Mouse (Mus musculus) intestine, embryonic 16.5 days (tissue): ENCODE measurements around the gene Ugt1a10. TPM values are rescaled to one million over a fixed set of nuclear protein-coding genes. Genes with fewer than 3 reads are reported as not detected.
A peak's percentile ranks its signal among the peaks of the same experiment; 100 is the strongest.

Source experiments
- ATAC-seq: fragments of 200-750 bp; cut with Nextera tagmentation; 2 replicates; pipeline ENCODE4 v1.8.0; 2017; ENCODE audit warnings: moderate TSS enrichment, moderate library complexity
- H3K27ac ChIP-seq: fragments of 300-500 bp; sonication (generic); 2 replicates; pipeline ENCODE4 v1.5.1; 2014; ENCODE audit warnings: mild to moderate bottlenecking, low read length
- H3K27me3 ChIP-seq: fragments of 300-500 bp; sonication (generic); replicated peaks from 2 replicates; pipeline ENCODE4 v1.6.1; 2014; ENCODE audit warnings: low read length, control low read depth, mixed read lengths; ENCODE audit not compliant: control insufficient read depth, insufficient read depth
- H3K36me3 ChIP-seq: fragments of 300-500 bp; sonication (generic); 2 replicates; pipeline ENCODE4 v1.6.1; 2014; ENCODE audit warnings: low read length, control low read depth; ENCODE audit not compliant: control insufficient read depth, insufficient read depth
- H3K4me1 ChIP-seq: fragments of 300-500 bp; sonication (generic); 2 replicates; pipeline ENCODE4 v1.6.1; 2014; ENCODE audit warnings: low read length, control low read depth, mixed read lengths; ENCODE audit not compliant: control insufficient read depth, insufficient read depth
- H3K4me2 ChIP-seq: fragments of 300-500 bp; sonication (generic); 2 replicates; pipeline ENCODE4 v1.6.1; 2014; ENCODE audit warnings: low read depth, low read length, control low read depth
- H3K4me3 ChIP-seq: fragments of 300-500 bp; sonication (generic); 2 replicates; pipeline ENCODE4 v1.5.1; 2014; ENCODE audit warnings: mild to moderate bottlenecking, low read length
- H3K9ac ChIP-seq: fragments of 300-500 bp; sonication (generic); 2 replicates; pipeline ENCODE4 v1.6.1; 2014; ENCODE audit warnings: low read depth, low read length
- H3K9me3 ChIP-seq: fragments of 300-500 bp; sonication (generic); 2 replicates; pipeline ENCODE4 v1.6.1; 2016; ENCODE audit warnings: low read length, control low read depth; ENCODE audit not compliant: control insufficient read depth
- WGBS: fragments of 180-500 bp; shearing (Covaris S2); extraction: QIAGEN DNeasy Blood & Tissue Kit; methylation state at CpG from one replicate; pipeline ENCODE4 v1.1.7; 2014; 5-methylcytosine and 5-hydroxymethylcytosine counted together
- polyA plus RNA-seq: library from polyadenylated mRNA; unstranded; fragments of >200 nt; fragmentation: Nextera tagmentation; extraction: Ambion mirVana; gene quantifications from 2 replicates; pipeline ENCODE4 v1.2.1, GENCODE M21; 2015

Ugt1a10 gene
- polyA plus RNA-seq, 1 experiment from 2014 or later, result not detected

DNA sequence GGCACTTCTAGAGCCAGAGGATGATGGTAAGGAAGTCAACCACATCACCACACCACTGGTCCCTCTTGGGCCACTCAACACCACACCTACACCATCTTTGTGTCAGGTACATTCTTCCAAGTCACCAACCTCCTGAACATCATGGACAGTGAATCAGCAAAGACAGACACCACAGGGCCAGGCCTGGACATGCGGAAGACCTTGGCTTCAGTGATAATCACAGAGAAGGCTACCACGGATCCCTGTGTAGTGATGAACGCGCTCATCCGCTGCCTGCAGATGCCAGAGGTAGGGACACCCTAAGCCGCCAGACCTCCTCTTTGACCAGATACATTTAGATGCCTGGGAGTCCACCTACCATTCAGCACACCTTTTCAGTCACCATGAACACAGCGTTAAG, 172.9 kb downstream of the Ugt1a10 start:
- no peak overlapping the region for H3K27ac ChIP-seq
- no peak overlapping the region for H3K4me2 ChIP-seq
- ATAC-seq, result no peak
- no peak overlapping the region for H3K9ac ChIP-seq
- no peaks in the 10 kb centered on the region for H3K27me3 ChIP-seq
- H3K4me1 ChIP-seq, result no peaks in the 10 kb centered on the region
- no peaks in the 10 kb centered on the region for H3K36me3 ChIP-seq
- 71% methylated on average over 7 of the region's 7 CpGs for WGBS
- H3K4me3 ChIP-seq, result no peak overlapping the region
- H3K9me3 ChIP-seq, result peaks cover 54% of the 10 kb centered on the region

DNA sequence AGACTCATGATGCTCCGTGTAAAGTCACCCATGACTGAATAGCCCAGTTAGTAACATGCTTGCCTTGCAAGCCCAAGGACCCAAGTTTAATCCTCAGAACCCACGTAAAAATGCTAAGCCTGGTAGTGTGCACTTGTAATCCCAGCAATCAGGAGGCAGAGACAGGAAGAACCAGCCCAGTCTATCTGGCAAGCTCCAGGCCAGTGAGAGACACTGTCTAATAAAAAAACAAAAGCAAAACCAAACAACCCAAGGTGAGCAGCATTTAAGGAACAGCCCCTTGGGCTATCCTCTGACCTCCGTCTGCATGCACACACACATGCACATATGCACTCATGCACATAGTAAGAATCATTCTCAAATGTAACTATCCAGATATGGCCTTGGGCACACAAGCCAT, 174.4 kb downstream of the Ugt1a10 start:
- Histone ChIP-seq H3K4me1 (no peaks in the 10 kb centered on the region), H3K27ac (no peak overlapping the region), H3K4me3 (no peak overlapping the region), H3K9ac (no peak overlapping the region), H3K36me3 (no peaks in the 10 kb centered on the region), H3K9me3 (peaks cover 65% of the 10 kb centered on the region), H3K4me2 (no peak overlapping the region), H3K27me3 (no peaks in the 10 kb centered on the region)
- 75% methylated on average over 3 of the region's 3 CpGs for WGBS
- ATAC-seq, result no peak

DNA sequence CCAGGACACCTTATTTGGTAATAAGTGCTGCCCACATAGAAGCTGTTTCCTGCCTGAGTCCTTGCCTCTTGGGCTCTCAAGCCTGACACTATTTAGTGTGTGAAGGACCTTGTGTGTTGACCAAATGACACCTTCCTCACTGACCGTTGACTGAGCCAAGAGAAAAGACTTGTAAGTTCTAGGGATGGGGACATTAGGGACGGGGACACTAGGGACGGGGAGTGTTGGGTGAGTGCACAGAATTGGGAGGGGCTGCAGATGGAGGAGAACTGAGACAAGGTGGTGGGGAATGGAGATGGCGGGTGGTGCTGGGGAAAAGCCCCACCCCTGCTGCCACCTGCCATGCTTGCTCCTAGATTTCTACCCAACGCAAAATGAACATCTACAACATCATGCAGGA, 174.8 kb downstream of the Ugt1a10 start:
- no peak overlapping the region for H3K4me3 ChIP-seq
- no peak for ATAC-seq
- H3K9me3 ChIP-seq, result peaks cover 69% of the 10 kb centered on the region
- H3K9ac ChIP-seq, result no peak overlapping the region
- 82% methylated on average over 5 of the region's 5 CpGs for WGBS
- no peak overlapping the region for H3K27ac ChIP-seq
- H3K4me2 ChIP-seq, result no peak overlapping the region
- H3K4me1 ChIP-seq, result no peaks in the 10 kb centered on the region
- no peaks in the 10 kb centered on the region for H3K27me3 ChIP-seq
- H3K36me3 ChIP-seq, result no peaks in the 10 kb centered on the region

DNA sequence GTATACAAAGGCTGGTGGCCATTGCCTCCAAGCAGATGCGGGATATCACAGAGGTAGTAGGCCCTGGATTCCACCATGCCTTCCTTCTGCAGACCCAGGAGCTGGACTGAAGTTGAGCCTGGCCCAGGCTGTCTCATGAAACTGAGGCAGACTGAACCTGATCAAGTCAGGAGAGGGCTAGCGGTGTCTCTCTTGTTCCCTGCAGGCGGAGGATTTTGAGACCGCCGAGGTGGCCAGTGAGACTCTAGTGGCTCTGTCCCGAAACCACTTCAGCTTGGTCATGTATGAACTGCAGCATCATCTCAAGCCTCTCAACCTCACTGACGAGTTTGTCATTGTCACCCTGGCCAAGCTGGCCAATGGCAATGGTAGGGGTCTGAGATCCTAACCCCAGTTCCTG, 175.2 kb downstream of the Ugt1a10 start:
- Histone ChIP-seq H3K27ac (no peak overlapping the region), H3K4me3 (no peak overlapping the region), H3K9ac (no peak overlapping the region), H3K27me3 (no peaks in the 10 kb centered on the region), H3K4me2 (no peak overlapping the region), H3K36me3 (no peaks in the 10 kb centered on the region), H3K9me3 (peaks cover 74% of the 10 kb centered on the region), H3K4me1 (no peaks in the 10 kb centered on the region)
- 71% methylated on average over 7 of the region's 7 CpGs for WGBS
- ATAC-seq, result no peak

DNA sequence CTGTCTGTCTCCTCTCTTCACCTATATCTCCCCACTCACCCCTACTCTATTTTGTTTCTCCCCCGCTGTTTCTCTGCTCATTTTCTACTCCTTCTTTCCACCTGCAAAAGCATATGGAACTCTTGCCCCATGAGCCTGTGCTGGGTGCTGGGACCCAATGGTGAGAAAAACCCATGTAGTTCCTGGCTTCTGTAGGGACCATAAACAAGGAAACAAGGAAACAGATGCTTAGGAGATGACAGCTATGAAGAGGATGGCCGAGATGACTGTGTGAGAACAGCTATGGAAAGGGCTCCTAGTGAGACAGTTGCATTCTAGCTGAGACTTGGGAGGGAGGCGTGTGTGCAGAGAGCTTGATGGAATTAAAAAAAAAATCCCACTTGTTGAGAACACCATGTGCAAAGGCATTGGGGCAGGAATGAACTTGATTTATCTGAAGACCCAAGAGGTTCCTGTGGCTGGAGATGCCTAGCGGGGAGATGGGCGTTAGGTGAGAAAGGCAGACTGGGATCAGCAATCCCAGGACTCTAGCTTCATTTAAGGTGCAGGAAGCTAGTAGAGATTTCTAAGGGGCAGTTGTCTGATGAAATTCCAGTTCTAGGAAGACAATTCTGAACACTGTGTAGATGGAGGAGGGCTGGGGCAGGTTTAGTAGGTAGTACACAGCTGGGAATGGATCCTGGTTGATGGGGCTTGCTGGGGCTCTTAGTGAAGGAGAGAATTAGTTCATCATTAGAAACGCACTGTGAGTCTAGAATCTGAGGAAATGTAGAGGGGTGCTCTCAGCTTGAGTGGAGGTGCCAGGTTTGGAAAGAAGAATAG, 176.0 kb downstream of the Ugt1a10 start:
- Histone ChIP-seq H3K4me2 (no peak overlapping the region), H3K4me3 (no peak overlapping the region), H3K9ac (no peak overlapping the region), H3K27me3 (no peaks in the 10 kb centered on the region), H3K27ac (no peak overlapping the region), H3K4me1 (no peaks in the 10 kb centered on the region), H3K36me3 (no peaks in the 10 kb centered on the region), H3K9me3 (peaks cover 72% of the 10 kb centered on the region)
- 77% methylated on average over 6 of the region's 6 CpGs for WGBS
- ATAC-seq, result no peak

DNA sequence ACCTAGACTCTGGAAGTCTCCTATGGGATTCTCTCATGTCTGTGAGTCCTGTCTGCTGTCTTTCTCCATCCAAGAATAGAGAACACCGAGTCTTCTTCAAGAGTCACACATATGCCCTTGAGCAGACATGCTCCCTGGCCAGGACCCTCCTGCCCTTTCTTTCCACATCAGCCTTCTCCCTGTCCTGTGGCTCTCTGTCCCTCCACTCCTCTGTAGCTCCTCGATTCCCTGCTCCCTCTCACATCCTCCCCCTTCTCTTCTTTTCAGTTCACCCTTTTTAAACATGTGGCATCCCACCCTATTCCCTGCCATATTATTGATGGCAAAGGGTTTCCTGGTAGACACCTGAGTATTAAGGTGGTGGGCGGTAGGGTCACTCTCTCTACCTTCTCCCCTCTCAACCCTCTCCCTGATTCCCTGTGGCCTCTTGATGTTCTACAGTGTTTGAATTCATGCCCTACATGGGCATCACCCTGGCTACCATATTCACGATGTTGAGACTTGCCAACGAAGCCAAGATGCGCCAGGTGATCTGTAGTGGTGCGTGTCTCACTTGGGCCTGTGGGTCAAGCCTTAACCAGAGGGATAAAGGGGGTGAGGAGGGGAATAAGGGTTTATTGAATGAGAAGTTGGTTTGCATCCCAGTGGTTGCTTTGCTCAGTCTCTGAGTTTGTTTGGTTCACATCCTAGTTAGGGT, 176.8 kb downstream of the Ugt1a10 start:
- Histone ChIP-seq H3K4me1 (no peaks in the 10 kb centered on the region), H3K9ac (no peak overlapping the region), H3K4me2 (no peak overlapping the region), H3K9me3 (peaks cover 70% of the 10 kb centered on the region), H3K36me3 (no peaks in the 10 kb centered on the region), H3K4me3 (no peak overlapping the region), H3K27me3 (no peaks in the 10 kb centered on the region), H3K27ac (no peak overlapping the region)
- 69% methylated on average over 7 of the region's 7 CpGs for WGBS
- no peak for ATAC-seq

DNA sequence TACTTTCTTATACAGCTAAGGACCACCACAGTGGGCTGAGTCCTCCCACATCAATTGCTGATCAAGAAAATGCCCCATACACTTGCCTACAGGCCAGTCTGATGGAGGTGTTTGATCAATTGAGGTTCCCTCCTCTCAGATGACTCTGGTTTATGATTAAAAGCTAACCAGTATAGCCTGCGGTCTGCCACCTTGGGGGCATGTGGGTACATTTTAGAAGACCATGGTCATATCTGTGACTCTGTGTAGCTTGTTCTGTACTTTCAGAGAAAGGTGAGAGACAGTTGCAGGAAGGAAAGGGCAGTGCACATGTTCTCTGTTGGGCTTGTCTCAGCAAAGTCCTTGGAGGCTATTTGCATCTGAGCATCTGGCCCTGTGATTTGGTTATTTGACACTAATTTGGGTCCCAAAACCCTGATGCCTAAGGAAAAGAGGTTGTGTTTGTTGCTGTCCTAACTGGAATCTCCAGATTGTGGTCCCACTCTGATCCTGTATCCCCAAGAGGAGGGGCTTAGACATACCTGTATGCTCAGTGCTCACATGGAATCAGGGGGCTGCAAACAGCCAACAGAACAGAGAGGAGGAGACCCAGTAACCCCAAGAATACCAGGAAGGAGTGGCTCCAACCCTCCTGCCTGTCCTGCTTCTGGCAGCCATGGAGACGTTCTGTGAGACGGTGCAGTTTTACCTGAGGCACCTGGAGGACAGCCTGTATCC, 177.6 kb downstream of the Ugt1a10 start:
- H3K4me2 ChIP-seq, result no peak overlapping the region
- H3K27ac ChIP-seq, result no peak overlapping the region
- H3K36me3 ChIP-seq, result no peaks in the 10 kb centered on the region
- H3K4me1 ChIP-seq, result no peaks in the 10 kb centered on the region
- 57% methylated on average over 3 of the region's 3 CpGs for WGBS
- no peak overlapping the region for H3K9ac ChIP-seq
- H3K4me3 ChIP-seq, result no peak overlapping the region
- no peaks in the 10 kb centered on the region for H3K27me3 ChIP-seq
- ATAC-seq, result no peak
- H3K9me3 ChIP-seq, result peaks cover 75% of the 10 kb centered on the region

DNA sequence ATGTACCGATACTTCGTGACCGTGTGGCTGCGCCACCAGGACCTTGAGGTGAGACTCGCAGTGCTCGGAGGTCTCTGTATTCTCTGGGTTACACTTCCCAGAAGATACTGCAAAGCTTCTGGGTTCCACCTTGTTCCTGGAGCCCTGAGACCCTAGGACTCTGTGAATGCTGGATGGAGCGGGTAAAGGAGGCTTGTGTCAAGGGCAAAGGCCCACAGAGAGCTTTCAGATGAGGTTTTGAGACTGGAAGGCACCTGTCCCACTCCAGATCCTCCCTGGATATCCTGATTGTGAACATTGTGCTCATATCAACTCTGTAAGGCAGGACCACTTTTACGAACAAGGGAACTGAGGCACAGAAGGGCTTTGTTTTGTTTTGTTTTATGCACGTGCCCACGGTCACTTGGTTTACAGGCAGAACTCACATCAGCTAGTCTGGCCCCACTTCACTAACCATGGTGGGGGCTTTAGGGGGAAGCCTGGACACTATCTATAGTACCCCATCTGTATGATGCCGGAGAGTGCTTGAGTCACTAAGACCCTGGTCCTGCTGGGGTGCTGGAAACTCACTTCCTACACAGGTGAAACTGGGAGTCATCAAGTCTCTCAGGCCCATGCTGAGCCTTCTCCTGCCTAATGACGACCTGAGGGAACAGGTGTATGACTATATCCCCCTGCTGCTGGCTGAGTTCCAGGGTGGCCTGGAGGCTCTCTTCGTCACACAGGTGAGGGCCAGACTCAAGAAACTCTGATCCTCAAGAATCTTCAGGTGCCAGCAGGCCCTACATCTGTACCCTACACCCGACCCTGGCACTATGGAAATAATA, 178.4 kb downstream of the Ugt1a10 start:
- 68% methylated on average over 14 of the region's 14 CpGs for WGBS
- Histone ChIP-seq H3K27me3 (no peaks in the 10 kb centered on the region), H3K4me3 (no peak overlapping the region), H3K27ac (no peak overlapping the region), H3K4me2 (no peak overlapping the region), H3K36me3 (no peaks in the 10 kb centered on the region), H3K4me1 (no peaks in the 10 kb centered on the region), H3K9me3 (peaks cover 75% of the 10 kb centered on the region), H3K9ac (no peak overlapping the region)
- ATAC-seq, result 0 out of 2 replicates have a peak, but pooled peaks have one; percentile 9

DNA sequence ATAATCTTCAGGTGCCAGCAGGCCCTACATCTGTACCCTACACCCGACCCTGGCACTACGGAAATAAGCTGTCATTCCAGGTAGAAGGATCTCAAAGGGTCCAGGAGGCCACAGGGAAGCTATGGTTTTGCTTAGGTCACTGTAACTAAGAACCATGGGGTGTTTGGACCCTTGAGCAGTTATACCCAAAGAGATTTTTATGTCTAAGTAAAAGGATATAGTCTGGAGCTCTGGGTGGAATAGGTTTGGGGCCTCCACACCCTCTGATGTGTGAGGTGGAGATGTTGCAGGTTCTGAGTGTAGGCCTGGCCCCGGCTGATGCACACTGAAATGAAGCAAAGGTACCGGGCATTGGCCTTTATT, 179.0 kb downstream of the Ugt1a10 start:
- H3K9me3 ChIP-seq, result peaks cover 77% of the 10 kb centered on the region
- no peak overlapping the region for H3K4me3 ChIP-seq
- H3K4me2 ChIP-seq, result no peak overlapping the region
- H3K27ac ChIP-seq, result no peak overlapping the region
- H3K4me1 ChIP-seq, result no peaks in the 10 kb centered on the region
- H3K36me3 ChIP-seq, result no peaks in the 10 kb centered on the region
- H3K9ac ChIP-seq, result no peak overlapping the region
- H3K27me3 ChIP-seq, result no peaks in the 10 kb centered on the region
- 68% methylated on average over 4 of the region's 4 CpGs for WGBS
- no peak for ATAC-seq
